Mouse (Mus musculus) brain, adult 10 weeks (tissue): ENCODE data around the gene Olfr490. TPM values are rescaled to one million over a fixed set of nuclear protein-coding genes. Genes with fewer than 3 reads are reported as not detected.

ENCODE experiments used
- polyA plus RNA-seq: library from polyadenylated mRNA; stranded (reverse); fragments of 350-450 nt; fragmentation: Illumina TruSeq; extraction: RNeasy Lipid Tissue Mini Kit (QIAGEN cat#74804); gene quantifications from one replicate; pipeline ENCODE4 v1.2.3, GENCODE M21; 2015; ENCODE audit warnings: low read depth, low replicate concordance

Gene Olfr490
- not detected for polyA plus RNA-seq

GRCm38 (mm10) chr7:108288834-108289233 is at the start of gene Olfr490:
Gene Olfr490, minus strand, starts transcription at chr7:108288934.

GRCm38 (mm10) chr7:108323574-108323973 is 34.8 kb upstream of the Olfr490 start, which contains the start of gene Olfr492:
Gene Olfr492, minus strand, starts transcription at chr7:108323674.

GRCm38 (mm10) chr7:108313151-108313550 is 24.4 kb upstream of the Olfr490 start, which contains the start of gene Olfr491:
Gene Olfr491, plus strand, starts transcription at chr7:108313451.

GRCm38 (mm10) chr7:108258247-108258646 is 30.5 kb downstream of the Olfr490 start, which contains the start of gene Olfr488:
Gene Olfr488, minus strand, starts transcription at chr7:108258347.

Other genes starting within 250 kb of the Olfr490 start
- not detected for gene Olfr479, start 238.2 kb downstream of the Olfr490 start, polyA plus RNA-seq
- not detected for gene Olfr480, start 221.6 kb downstream of the Olfr490 start, polyA plus RNA-seq
- gene Olfr481, start 209.1 kb downstream of the Olfr490 start, polyA plus RNA-seq = not detected
- not detected for gene Olfr482, start 191.3 kb downstream of the Olfr490 start, polyA plus RNA-seq
- not detected for gene Olfr483, start 188.1 kb downstream of the Olfr490 start, polyA plus RNA-seq
- not detected for gene Olfr484, start 161.5 kb downstream of the Olfr490 start, polyA plus RNA-seq
- gene Olfr485, start 129.1 kb downstream of the Olfr490 start, polyA plus RNA-seq = not detected
- gene Olfr486, start 116.2 kb downstream of the Olfr490 start, polyA plus RNA-seq = not detected
- gene Olfr487, start 74.3 kb downstream of the Olfr490 start, polyA plus RNA-seq = not detected
- gene Olfr488, start 30.6 kb downstream of the Olfr490 start, polyA plus RNA-seq = not detected
- not detected for gene Olfr491, start 24.5 kb upstream of the Olfr490 start, polyA plus RNA-seq
- not detected for gene Olfr492, start 34.7 kb upstream of the Olfr490 start, polyA plus RNA-seq
- gene Olfr493, start 58.0 kb upstream of the Olfr490 start, polyA plus RNA-seq = not detected
- not detected for gene Olfr494, start 76.4 kb upstream of the Olfr490 start, polyA plus RNA-seq
- gene Olfr495, start 104.2 kb upstream of the Olfr490 start, polyA plus RNA-seq = not detected
- gene Olfr497, start 131.5 kb upstream of the Olfr490 start, polyA plus RNA-seq = not detected
- not detected for gene Olfr498, start 176.4 kb upstream of the Olfr490 start, polyA plus RNA-seq
- not detected for gene Olfr502, start 236.1 kb upstream of the Olfr490 start, polyA plus RNA-seq